Mouse (Mus musculus): ENCODE measurements around the gene Ifna16. TPM values are rescaled to one million over a fixed set of nuclear protein-coding genes. Genes with fewer than 3 reads are reported as not detected.
A peak's percentile ranks its signal among the peaks of the same experiment; 100 is the strongest.

Gene Ifna16
- polyA plus RNA-seq (2012; rRNA removed): not detected in 2 replicates

GRCm38 (mm10) chr4:88676824-88677223, at the start of gene Ifna16:
Gene Ifna16, minus strand, starts transcription at chr4:88676924.
- H3K27ac ChIP-seq (ENCODE audit: control insufficient read depth, insufficient read depth, low read length): no peak within 1 kb of the TSS
- no peaks in the 10 kb centered on the region for H3K36me3 ChIP-seq (ENCODE audit: control insufficient read depth, insufficient read depth, low read length)
- DNase-seq: no peak
- H3K4me3 ChIP-seq (ENCODE audit: control insufficient read depth, insufficient read depth, low read length): no peak within 1 kb of the TSS
- TF ChIP-seq CTCF (IDR thresholded peaks at IDR 0.05; ENCODE audit: borderline replicate concordance, control insufficient read depth, extremely low read depth, insufficient read depth, low read length, poor library complexity) (no peak), POLR2A (IDR thresholded peaks at IDR 0.05; ENCODE audit: control insufficient read depth, extremely low read depth, insufficient read depth, low read length, poor library complexity) (no peak)
- 43% methylated on average over 1 of the region's 1 CpGs for WGBS
- H3K4me1 ChIP-seq (replicated peaks; ENCODE audit: control insufficient read depth, insufficient read depth, low read length): no peaks in the 10 kb centered on the region
- H3K27me3 ChIP-seq (ENCODE audit: control insufficient read depth, insufficient read depth, low read length): no peaks in the 10 kb centered on the region

DNA sequence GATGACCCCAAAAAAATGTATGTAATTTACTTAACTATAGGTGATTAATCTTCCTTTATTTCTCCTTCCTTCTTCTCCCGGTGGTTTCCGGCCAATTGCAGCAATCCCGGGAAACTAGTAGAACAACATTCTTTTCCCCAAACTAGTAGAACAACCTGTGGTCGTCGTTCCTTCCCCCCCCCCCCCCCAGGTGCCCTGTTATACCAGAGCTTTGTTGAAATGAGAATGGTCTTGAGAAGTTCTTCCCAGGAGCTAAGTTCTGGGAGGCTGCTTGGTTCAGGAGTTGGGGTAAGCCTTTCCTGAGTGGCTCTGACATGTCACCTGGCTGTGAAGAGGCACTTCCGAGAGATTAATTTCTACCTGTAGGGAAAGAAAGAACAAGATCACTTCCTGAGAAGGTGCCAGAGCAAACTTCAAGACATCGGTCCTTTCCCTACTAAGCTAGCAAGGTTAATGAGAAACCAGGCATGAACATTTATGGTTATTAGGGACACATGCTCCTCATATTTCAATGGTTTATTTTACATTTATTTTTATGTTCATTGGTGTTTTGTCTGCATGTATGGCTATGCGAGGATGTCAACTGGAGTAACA, 46.9 kb upstream of the Ifna16 start:
- DNase-seq: no peak
- WGBS: 74% methylated on average over 8 of the region's 8 CpGs
- H3K36me3 ChIP-seq (ENCODE audit: control insufficient read depth, insufficient read depth, low read length): peaks cover 11% of the 10 kb centered on the region
- TF ChIP-seq POLR2A (IDR thresholded peaks at IDR 0.05; ENCODE audit: control insufficient read depth, extremely low read depth, insufficient read depth, low read length, poor library complexity) (no peak), CTCF (IDR thresholded peaks at IDR 0.05; ENCODE audit: borderline replicate concordance, control insufficient read depth, extremely low read depth, insufficient read depth, low read length, poor library complexity) (no peak)
- no peak overlapping the region for H3K27ac ChIP-seq (ENCODE audit: control insufficient read depth, insufficient read depth, low read length)
- H3K4me3 ChIP-seq (ENCODE audit: control insufficient read depth, insufficient read depth, low read length): no peak overlapping the region
- no peaks in the 10 kb centered on the region for H3K27me3 ChIP-seq (ENCODE audit: control insufficient read depth, insufficient read depth, low read length)
- peaks cover 13% of the 10 kb centered on the region for H3K4me1 ChIP-seq (replicated peaks; ENCODE audit: control insufficient read depth, insufficient read depth, low read length)

DNA sequence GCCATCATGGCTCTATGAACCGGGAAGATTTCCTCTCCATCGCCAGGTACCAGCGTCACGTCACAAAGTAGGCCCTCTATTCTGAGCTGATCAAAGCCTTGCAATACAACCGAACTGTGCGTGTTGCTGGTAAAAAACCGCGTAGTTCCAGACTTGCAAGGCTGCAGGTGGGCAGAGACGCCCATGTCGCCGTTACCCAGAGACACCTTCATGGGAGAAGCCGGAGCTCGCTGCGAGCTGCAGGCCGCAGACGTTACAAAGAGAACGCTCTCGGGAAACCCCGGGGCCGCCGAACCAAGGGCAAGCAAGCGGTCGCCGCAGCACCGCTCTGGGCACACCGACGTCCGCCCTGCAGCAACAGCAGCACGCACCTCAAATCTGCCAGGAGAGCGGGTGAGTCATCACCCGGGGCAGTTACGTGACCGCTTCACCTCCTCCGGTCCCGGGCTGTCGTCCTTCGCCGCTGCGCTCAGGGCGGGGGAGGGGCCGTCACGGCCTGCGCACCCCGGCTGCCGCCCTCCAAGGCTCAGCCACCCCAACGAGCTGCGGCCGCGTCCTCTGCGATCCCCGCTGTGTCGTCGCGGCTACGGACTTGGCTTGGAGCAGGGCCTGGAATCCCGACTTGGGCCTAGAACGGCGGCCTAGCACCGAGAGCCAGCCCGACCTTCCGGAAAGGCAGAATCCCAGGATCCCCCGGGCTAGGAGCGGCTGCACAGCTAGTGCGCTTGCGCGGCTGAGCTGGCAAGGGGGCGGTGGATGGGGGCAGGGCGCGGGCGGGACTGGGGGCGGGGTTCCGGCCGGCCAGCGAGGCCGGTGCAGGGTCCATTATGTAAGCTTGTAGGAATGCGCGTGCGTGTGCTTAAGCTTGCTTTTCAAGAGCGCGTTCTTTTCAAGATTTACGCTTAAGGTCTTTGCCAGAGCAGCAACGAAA, 45.3 kb upstream of the Ifna16 start, which contains the start of the genes Gm26566 and Klhl9:
Gm26566 (plus strand) TSS at position 15 of the 931 bp plus-strand sequence.
Klhl9 (minus strand) TSS at position 675 of the 931 bp plus-strand sequence.
- WGBS: under 1% methylated on average over 82 of the region's 82 CpGs
- Histone ChIP-seq H3K27me3 (ENCODE audit: control insufficient read depth, insufficient read depth, low read length) (no peaks in the 10 kb centered on the region), H3K4me3 (ENCODE audit: control insufficient read depth, insufficient read depth, low read length) (peak within 1 kb of the TSS; percentile 81), H3K36me3 (ENCODE audit: control insufficient read depth, insufficient read depth, low read length) (peaks cover 11% of the 10 kb centered on the region), H3K27ac (ENCODE audit: control insufficient read depth, insufficient read depth, low read length) (peak within 1 kb of the TSS; percentile 46), H3K4me1 (replicated peaks; ENCODE audit: control insufficient read depth, insufficient read depth, low read length) (peaks cover 15% of the 10 kb centered on the region)
- TF ChIP-seq POLR2A (IDR thresholded peaks at IDR 0.05; ENCODE audit: control insufficient read depth, extremely low read depth, insufficient read depth, low read length, poor library complexity): peak; percentile 71
- peak; percentile 38; the same call in 1 of the 2 replicates for TF ChIP-seq CTCF (IDR thresholded peaks at IDR 0.05; ENCODE audit: borderline replicate concordance, control insufficient read depth, extremely low read depth, insufficient read depth, low read length, poor library complexity)
- DNase-seq: peak; percentile 88

GRCm38 (mm10) chr4:88718715-88719114, 42.0 kb upstream of the Ifna16 start:
- H3K36me3 ChIP-seq (ENCODE audit: control insufficient read depth, insufficient read depth, low read length): peaks cover 16% of the 10 kb centered on the region

DNA sequence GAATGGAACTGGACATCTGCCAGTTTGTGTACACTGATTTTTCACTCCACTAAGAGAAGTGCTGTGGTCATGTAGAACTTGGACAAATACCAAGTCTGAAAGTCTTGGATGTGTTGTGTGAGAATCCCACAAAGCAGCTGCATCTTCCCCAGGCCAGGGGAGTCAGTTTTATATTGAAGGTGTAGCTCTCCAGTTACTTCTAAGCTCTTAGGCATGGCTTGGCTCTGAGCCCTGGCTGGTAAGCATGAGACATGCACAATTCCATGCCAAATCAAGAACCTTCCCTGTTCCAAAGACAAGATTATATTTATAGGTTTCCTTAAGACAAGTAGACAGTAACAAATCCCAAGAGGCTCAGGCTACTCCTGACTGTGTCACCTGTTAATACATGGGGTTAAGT, 38.3 kb upstream of the Ifna16 start:
- Histone ChIP-seq H3K4me1 (replicated peaks; ENCODE audit: control insufficient read depth, insufficient read depth, low read length) (peaks cover 3% of the 10 kb centered on the region), H3K27ac (ENCODE audit: control insufficient read depth, insufficient read depth, low read length) (no peak overlapping the region), H3K4me3 (ENCODE audit: control insufficient read depth, insufficient read depth, low read length) (no peak overlapping the region), H3K27me3 (ENCODE audit: control insufficient read depth, insufficient read depth, low read length) (no peaks in the 10 kb centered on the region), H3K36me3 (ENCODE audit: control insufficient read depth, insufficient read depth, low read length) (peaks cover 6% of the 10 kb centered on the region)
- no peak for DNase-seq
- TF ChIP-seq POLR2A (IDR thresholded peaks at IDR 0.05; ENCODE audit: control insufficient read depth, extremely low read depth, insufficient read depth, low read length, poor library complexity) (no peak), CTCF (IDR thresholded peaks at IDR 0.05; ENCODE audit: borderline replicate concordance, control insufficient read depth, extremely low read depth, insufficient read depth, low read length, poor library complexity) (no peak)

More at GRCm38 (mm10) chr4:88718715-88719114, 42.0 kb upstream of the Ifna16 start:
- TF ChIP-seq CTCF (IDR thresholded peaks at IDR 0.05; ENCODE audit: borderline replicate concordance, control insufficient read depth, extremely low read depth, insufficient read depth, low read length, poor library complexity) (no peak), POLR2A (IDR thresholded peaks at IDR 0.05; ENCODE audit: control insufficient read depth, extremely low read depth, insufficient read depth, low read length, poor library complexity) (no peak)
- H3K27me3 ChIP-seq (ENCODE audit: control insufficient read depth, insufficient read depth, low read length): no peaks in the 10 kb centered on the region
- WGBS: 33% methylated on average over 1 of the region's 1 CpGs
- no peak overlapping the region for H3K27ac ChIP-seq (ENCODE audit: control insufficient read depth, insufficient read depth, low read length)
- peaks cover 15% of the 10 kb centered on the region for H3K4me1 ChIP-seq (replicated peaks; ENCODE audit: control insufficient read depth, insufficient read depth, low read length)
- no peak overlapping the region for H3K4me3 ChIP-seq (ENCODE audit: control insufficient read depth, insufficient read depth, low read length)
- DNase-seq: no peak

- Histone ChIP-seq H3K27ac (ENCODE audit: control insufficient read depth, insufficient read depth, low read length) (no peak overlapping the region), H3K4me3 (ENCODE audit: control insufficient read depth, insufficient read depth, low read length) (no peak overlapping the region), H3K27me3 (ENCODE audit: control insufficient read depth, insufficient read depth, low read length) (no peaks in the 10 kb centered on the region), H3K4me1 (replicated peaks; ENCODE audit: control insufficient read depth, insufficient read depth, low read length) (0 out of 2 replicates have a peak, but pooled peaks cover 2% of the 10 kb centered on the region), H3K36me3 (ENCODE audit: control insufficient read depth, insufficient read depth, low read length) (peaks cover 5% of the 10 kb centered on the region; the same call in 1 of the 2 replicates)
- WGBS: 56% methylated on average over 1 of the region's 1 CpGs
- DNase-seq: no peak
- TF ChIP-seq POLR2A (IDR thresholded peaks at IDR 0.05; ENCODE audit: control insufficient read depth, extremely low read depth, insufficient read depth, low read length, poor library complexity) (no peak), CTCF (IDR thresholded peaks at IDR 0.05; ENCODE audit: borderline replicate concordance, control insufficient read depth, extremely low read depth, insufficient read depth, low read length, poor library complexity) (no peak)
These were observed 37.6 kb upstream of the Ifna16 start for GRCm38 (mm10) chr4:88714281-88714680.
